Mouse (Mus musculus): Measurements from ENCODE around the gene Rcbtb2.
"Not testable (repeated sequence)": the region's sequence is repeated elsewhere in the genome, so short reads cannot be mapped to it uniquely, and the experiment has no call there.

Rcbtb2 gene

GRCm38 (mm10) chr14:73122923-73123278 lies at the start of gene Rcbtb2:
Rcbtb2 (plus strand) TSS chr14:73123037.
- CTCF ChIA-PET = interaction anchor here (0.7 to 1.1 kb wide), 2 partner anchors 10 to 25 kb away, joined by 3 to 4 read pairs; no protein-coding TSS in a partner anchor

- CTCF ChIA-PET = no interaction called here
Observed at GRCm38 (mm10) chr14:73083563-73083962, 39.3 kb upstream of the Rcbtb2 start.

GRCm38 (mm10) chr14:73086425-73086824 lies 36.4 kb upstream of the Rcbtb2 start:
- CTCF ChIA-PET = no interaction called here

DNA sequence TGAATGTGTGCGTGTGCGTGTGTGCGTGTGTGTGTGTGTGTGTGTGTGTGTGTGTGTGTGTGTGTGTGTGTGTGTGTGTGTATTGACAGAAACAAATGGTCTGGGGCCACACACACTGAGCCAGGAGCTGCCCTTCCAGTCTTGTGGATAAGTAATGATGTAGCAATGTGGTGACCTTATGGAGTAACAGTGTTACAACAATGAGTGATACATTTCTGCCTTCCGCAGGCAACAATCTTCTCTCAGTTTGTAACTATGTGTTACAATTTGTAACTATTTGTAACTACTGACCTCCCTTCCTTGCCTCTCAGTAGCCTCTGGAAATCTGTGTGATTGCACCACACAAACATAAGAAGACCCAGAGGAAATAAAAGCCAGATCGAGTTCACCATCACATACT lies 35.6 kb upstream of the Rcbtb2 start:
- CTCF ChIA-PET = no interaction called here

GRCm38 (mm10) chr14:73087746-73088145 lies 35.1 kb upstream of the Rcbtb2 start:
- CTCF ChIA-PET = no interaction called here

GRCm38 (mm10) chr14:73088224-73088623 lies 34.6 kb upstream of the Rcbtb2 start:
- CTCF ChIA-PET = no interaction called here

GRCm38 (mm10) chr14:73092871-73093270 lies 30.0 kb upstream of the Rcbtb2 start:
- CTCF ChIA-PET = no interaction called here

- CTCF ChIA-PET = no interaction called here
Observed at GRCm38 (mm10) chr14:73094802-73095550, 27.9 kb upstream of the Rcbtb2 start.

DNA sequence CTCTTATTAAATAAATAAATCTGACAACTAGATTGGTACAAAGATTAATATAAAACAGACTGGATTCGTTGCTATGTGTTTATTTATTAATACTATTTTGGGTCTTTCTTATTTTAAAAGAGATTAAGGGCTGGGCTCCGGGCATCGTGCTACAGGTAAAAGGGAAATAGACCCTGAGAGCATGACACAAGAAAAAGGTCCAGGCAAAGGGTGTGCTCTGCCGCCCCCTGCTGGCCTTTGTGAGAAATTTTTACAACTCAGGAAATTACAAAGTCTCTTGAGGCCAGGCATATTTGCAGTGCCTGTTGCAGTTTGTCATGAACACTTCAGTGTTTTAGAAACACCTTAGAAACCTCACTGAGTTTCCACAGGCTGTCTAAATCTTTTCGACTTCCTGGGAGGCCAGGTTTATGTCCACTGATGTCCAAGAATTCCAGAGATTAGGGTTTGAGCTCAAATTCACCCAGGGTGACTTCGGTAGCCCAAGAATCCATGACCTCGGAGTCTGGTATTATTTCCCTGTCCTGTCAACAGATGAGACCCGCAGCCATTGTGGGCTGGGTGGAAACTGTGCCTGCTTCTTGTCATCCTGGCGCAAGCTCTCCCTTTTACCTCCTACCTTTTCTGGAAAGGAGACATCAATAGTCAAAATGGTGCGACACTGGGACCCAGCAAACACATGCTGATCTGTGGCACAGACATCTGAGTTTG lies 24.0 kb upstream of the Rcbtb2 start:
- CTCF ChIA-PET = interaction anchor here (0.6 to 0.9 kb wide), 2 partner anchors 17 to 426 kb away, joined by 3 to 4 read pairs; partner anchors contain the start of gene Sucla2

DNA sequence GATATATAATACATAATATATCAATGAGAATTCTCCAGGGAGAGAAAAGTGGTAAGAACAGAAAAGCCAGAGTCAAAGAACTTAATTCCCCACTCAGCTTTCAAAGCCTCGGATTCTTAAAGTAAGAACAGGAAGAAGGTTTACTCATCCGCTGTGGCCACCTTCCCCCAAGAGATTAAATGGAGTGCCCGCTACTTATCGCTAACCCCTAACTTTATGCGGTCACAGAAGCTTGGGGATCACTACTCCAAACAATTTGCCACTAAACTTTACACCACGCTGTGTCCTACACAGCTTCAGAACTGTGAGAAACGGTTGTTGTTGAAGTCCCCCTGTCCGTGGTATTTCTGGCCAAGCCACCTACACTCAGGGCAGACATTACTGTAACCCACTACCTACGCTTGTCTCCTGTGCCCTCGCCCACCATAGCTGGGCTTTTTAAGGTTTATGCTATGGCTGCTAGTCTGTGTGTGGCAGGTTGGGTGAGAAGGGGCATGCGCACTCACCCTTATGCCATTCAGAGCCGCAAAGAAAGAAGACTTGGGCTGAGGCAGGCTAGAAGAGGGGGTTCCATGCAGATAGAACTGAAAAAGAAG lies 20.5 kb upstream of the Rcbtb2 start:
- CTCF ChIA-PET = no interaction called here

GRCm38 (mm10) chr14:73102986-73103385 lies 19.9 kb upstream of the Rcbtb2 start:
- CTCF ChIA-PET = not testable (repeated sequence)

DNA sequence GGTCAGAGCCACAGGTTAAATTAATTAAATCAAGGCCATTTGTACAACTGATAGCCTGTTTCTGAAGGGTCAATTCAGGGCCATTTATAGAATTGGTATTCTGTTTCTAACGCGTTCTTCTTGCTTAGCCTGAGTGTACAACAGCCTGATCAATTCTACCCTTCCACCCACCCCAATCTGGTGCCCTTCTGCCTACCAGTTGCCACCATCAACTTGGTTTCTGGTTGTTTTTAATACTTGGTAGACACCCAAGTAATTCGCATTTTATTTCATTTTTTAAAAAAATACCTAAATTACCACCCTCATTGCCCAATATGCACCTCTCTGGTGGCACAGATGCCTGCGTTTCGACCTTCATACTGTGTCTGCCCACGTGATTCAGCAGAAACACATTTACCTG lies 17.9 kb upstream of the Rcbtb2 start:
- CTCF ChIA-PET = no interaction called here

- CTCF ChIA-PET = interaction anchor here (0.6 to 1.3 kb wide), 3 partner anchors 13 to 321 kb away, joined by 3 read pairs; no protein-coding TSS in a partner anchor
Observed at GRCm38 (mm10) chr14:73105407-73106185, 17.2 kb upstream of the Rcbtb2 start.

- CTCF ChIA-PET = interaction anchor here (0.6 to 1.3 kb wide), 10 partner anchors 13 to 529 kb away, joined by 3 to 6 read pairs (median 3); no protein-coding TSS in a partner anchor
Observed at GRCm38 (mm10) chr14:73106234-73106711, 16.6 kb upstream of the Rcbtb2 start.

- CTCF ChIA-PET = interaction anchor here (0.6 to 1.3 kb wide), 11 partner anchors 12 to 529 kb away, joined by 3 to 6 read pairs (median 3); no protein-coding TSS in a partner anchor
Observed at GRCm38 (mm10) chr14:73106957-73107356, 15.9 kb upstream of the Rcbtb2 start.

DNA sequence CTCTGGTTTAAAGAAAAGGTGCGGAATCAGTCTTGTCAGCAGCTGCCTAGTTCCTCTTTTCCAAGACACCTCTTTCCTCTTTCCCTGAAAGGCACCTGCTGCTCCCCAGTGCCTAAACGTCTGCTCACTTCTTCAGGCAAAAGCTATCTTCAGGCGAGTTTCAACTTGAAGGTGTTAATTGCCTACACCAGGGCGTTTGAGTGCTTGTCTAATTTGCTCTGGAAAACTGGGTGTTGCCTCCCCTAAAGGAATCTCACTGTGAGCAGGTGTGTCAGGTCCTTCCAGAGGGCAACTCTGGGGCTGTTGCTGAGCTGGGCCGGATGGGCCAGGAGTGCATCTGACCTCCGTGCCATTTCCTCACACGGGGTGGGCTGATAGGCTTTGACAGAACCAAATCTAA lies 15.5 kb upstream of the Rcbtb2 start:
- CTCF ChIA-PET = interaction anchor here (0.6 to 0.8 kb wide), 4 partner anchors 10 to 199 kb away, joined by 3 to 4 read pairs (median 4); no protein-coding TSS in a partner anchor

GRCm38 (mm10) chr14:73107952-73108351 lies 14.9 kb upstream of the Rcbtb2 start:
- CTCF ChIA-PET = interaction anchor here (0.8 kb wide), 1 partner anchor 9 kb away, joined by 4 read pairs; no protein-coding TSS in a partner anchor

DNA sequence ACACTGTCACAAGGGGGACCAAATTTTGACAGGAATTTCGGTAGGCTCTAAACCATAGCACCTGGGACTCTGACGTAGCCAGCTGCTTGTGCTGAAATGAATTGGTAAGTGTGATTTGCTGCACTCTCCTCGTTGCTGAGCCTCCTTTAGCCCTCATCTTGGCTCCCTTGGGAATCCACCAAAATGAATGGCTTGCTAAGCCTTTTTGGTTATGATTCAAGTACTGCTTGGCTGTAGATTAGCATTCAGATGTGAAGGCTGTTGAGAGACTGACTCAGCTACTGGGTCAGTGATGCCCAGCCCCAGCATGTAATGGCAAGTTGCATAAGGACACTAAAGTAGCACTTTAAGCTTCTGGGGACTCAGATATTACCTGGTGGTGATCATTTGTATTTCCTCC lies 12.2 kb upstream of the Rcbtb2 start:
- CTCF ChIA-PET = no interaction called here

DNA sequence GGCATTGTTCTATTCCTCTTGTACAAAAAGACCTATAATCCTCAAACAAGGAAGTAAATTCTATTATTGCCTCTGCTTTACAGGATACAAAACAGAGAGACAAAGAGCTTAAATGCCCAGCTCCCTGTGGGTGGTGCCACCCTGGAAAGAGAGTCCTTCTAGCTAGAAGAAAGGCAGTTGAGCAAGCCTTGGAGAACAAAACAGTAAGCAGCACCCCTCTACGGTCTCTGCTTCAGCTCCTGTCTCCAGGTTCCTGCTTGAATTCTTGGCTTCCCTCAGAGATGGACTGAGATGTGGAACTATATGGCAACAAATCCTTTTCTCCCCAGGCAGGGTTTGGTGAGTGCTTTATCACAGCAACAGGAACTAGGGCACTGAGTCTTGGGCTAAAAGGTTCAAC lies 11.7 kb upstream of the Rcbtb2 start:
- CTCF ChIA-PET = no interaction called here

- CTCF ChIA-PET = no interaction called here
Observed at GRCm38 (mm10) chr14:73112186-73112840, 10.5 kb upstream of the Rcbtb2 start.

DNA sequence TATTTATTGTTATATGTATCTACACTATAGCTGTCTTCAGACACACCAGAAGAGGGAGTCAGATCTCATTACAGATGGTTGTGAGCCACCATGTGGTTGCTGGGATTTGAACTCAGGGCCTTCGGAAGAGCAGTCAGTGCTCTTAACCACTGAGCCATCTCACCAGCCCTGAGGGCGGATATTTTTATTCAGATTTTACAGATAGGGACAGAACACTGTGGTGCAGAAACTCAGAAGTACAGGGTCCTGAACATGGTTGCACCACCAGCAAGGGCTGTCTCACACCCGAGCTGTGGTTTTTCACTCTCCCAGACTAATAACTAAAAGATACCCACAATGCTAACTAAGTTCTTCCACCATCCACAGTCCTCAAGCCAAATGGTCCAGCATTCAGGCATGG lies 7.9 kb upstream of the Rcbtb2 start:
- CTCF ChIA-PET = interaction anchor here (0.5 kb wide), 1 partner anchor 96 kb away, joined by 3 read pairs; no protein-coding TSS in a partner anchor
